Mouse (Mus musculus) forebrain, embryonic 11.5 days (tissue): Measurements from ENCODE around the gene Rab23. TPM values are rescaled to one million over a fixed set of nuclear protein-coding genes. Genes with fewer than 3 reads are reported as not detected.

ENCODE experiments used
- ATAC-seq: fragments of 200-750 bp; cut with Nextera tagmentation; replicated peaks from 2 replicates; pipeline ENCODE4 v1.8.0; 2017; ENCODE audit warnings: moderate TSS enrichment; ENCODE audit not compliant: low FRiP score
- DNase-seq: peaks from one replicate; pipeline ENCODE4 v3.0.0-alpha.2; 2017; ENCODE audit warnings: low spot score
- H3K27ac ChIP-seq: fragments of 300-500 bp; sonication (generic); 2 replicates; pipeline ENCODE4 v1.5.1; 2014; ENCODE audit warnings: low read depth, low read length
- H3K27me3 ChIP-seq: fragments of 300-500 bp; sonication (generic); 2 replicates; pipeline ENCODE4 v1.6.1; 2014; ENCODE audit warnings: mild to moderate bottlenecking, low read length, mixed read lengths; ENCODE audit not compliant: control insufficient read depth, insufficient read depth
- H3K36me3 ChIP-seq: fragments of 300-500 bp; sonication (generic); 2 replicates; pipeline ENCODE4 v1.6.1; 2014; ENCODE audit warnings: mild to moderate bottlenecking, low read length, moderate library complexity, mixed read lengths; ENCODE audit not compliant: control insufficient read depth, insufficient read depth
- H3K4me1 ChIP-seq: fragments of 300-500 bp; sonication (generic); replicated peaks from 2 replicates; pipeline ENCODE4 v1.6.1; 2014; ENCODE audit warnings: low read length, mixed read lengths; ENCODE audit not compliant: control insufficient read depth, insufficient read depth
- H3K4me2 ChIP-seq: fragments of 300-500 bp; sonication (generic); 2 replicates; pipeline ENCODE4 v1.6.1; 2014; ENCODE audit warnings: low read depth, mild to moderate bottlenecking, low read length, moderate library complexity, mixed read lengths; ENCODE audit not compliant: severe bottlenecking
- H3K4me3 ChIP-seq: fragments of 300-500 bp; sonication (generic); 2 replicates; pipeline ENCODE4 v1.5.1; 2014; ENCODE audit warnings: low read depth, low read length
- H3K9ac ChIP-seq: fragments of 300-500 bp; sonication (generic); 2 replicates; pipeline ENCODE4 v1.6.1; 2014; ENCODE audit warnings: low read length
- H3K9me3 ChIP-seq: fragments of 300-500 bp; sonication (generic); 2 replicates; pipeline ENCODE4 v1.6.1; 2016; ENCODE audit warnings: low read length, mixed read lengths; ENCODE audit not compliant: control insufficient read depth
- WGBS: fragments of 180-500 bp; shearing (Covaris S2); extraction: QIAGEN DNeasy Blood & Tissue Kit; methylation state at CpG from one replicate; pipeline ENCODE4 v1.1.7; 2014; 5-methylcytosine and 5-hydroxymethylcytosine counted together
- polyA plus RNA-seq: library from polyadenylated mRNA; unstranded; fragments of >200 nt; fragmentation: Nextera tagmentation; extraction: Ambion mirVana; gene quantifications from 2 replicates; pipeline ENCODE4 v1.2.1, GENCODE M21; 2014

The Rab23 gene
- polyA plus RNA-seq, 1 experiment from 2014 or later: 27.4 TPM

GRCm38 (mm10) chr1:33766520-33767508 is 47.1 kb downstream of the Rab23 start:
- H3K9me3 ChIP-seq: no peaks in the 10 kb centered on the region
- H3K9ac ChIP-seq: no peak overlapping the region
- no peak overlapping the region for H3K27ac ChIP-seq
- no peak overlapping the region for H3K4me2 ChIP-seq
- H3K4me3 ChIP-seq: no peak overlapping the region
- H3K4me1 ChIP-seq: 0 out of 2 replicates have a peak, but pooled peaks cover 3% of the 10 kb centered on the region
- no peaks in the 10 kb centered on the region for H3K27me3 ChIP-seq
- no peak for ATAC-seq
- whole genome bisulfite sequencing: 62% methylated on average over 16 of the region's 16 CpGs
- no peaks in the 10 kb centered on the region for H3K36me3 ChIP-seq
- no peak for DNase-seq

GRCm38 (mm10) chr1:33768091-33768787 is 48.6 kb downstream of the Rab23 start:
- Histone ChIP-seq H3K27me3 (no peaks in the 10 kb centered on the region), H3K4me2 (no peak overlapping the region), H3K4me3 (no peak overlapping the region), H3K27ac (no peak overlapping the region), H3K36me3 (no peaks in the 10 kb centered on the region), H3K4me1 (0 out of 2 replicates have a peak, but pooled peaks cover 3% of the 10 kb centered on the region), H3K9me3 (no peaks in the 10 kb centered on the region), H3K9ac (no peak overlapping the region)
- ATAC-seq: no peak
- 75% methylated on average over 1 of the region's 1 CpGs for WGBS
- DNase-seq: no peak

GRCm38 (mm10) chr1:33768827-33769226 is 49.1 kb downstream of the Rab23 start:
- no peaks in the 10 kb centered on the region for H3K9me3 ChIP-seq
- H3K4me2 ChIP-seq: no peak overlapping the region
- no peak overlapping the region for H3K27ac ChIP-seq
- no peak overlapping the region for H3K9ac ChIP-seq
- no peak overlapping the region for H3K4me3 ChIP-seq
- H3K4me1 ChIP-seq: 0 out of 2 replicates have a peak, but pooled peaks cover 3% of the 10 kb centered on the region
- no peaks in the 10 kb centered on the region for H3K36me3 ChIP-seq
- ATAC-seq (no peak), DNase-seq (no peak)
- no peaks in the 10 kb centered on the region for H3K27me3 ChIP-seq

- ATAC-seq (no peak), DNase-seq (no peak)
- Histone ChIP-seq H3K4me3 (no peak overlapping the region), H3K4me1 (0 out of 2 replicates have a peak, but pooled peaks cover 3% of the 10 kb centered on the region), H3K4me2 (no peak overlapping the region), H3K36me3 (peaks cover 2% of the 10 kb centered on the region; the same call in 1 of the 2 replicates), H3K9me3 (no peaks in the 10 kb centered on the region), H3K27me3 (no peaks in the 10 kb centered on the region), H3K9ac (no peak overlapping the region), H3K27ac (no peak overlapping the region)
- 96% methylated on average over 10 of the region's 10 CpGs for WGBS
Measured at GRCm38 (mm10) chr1:33771621-33772020, 51.9 kb downstream of the Rab23 start.

- DNase-seq (no peak), ATAC-seq (no peak)
- no peak overlapping the region for H3K4me2 ChIP-seq
- H3K4me3 ChIP-seq: no peak overlapping the region
- H3K9ac ChIP-seq: no peak overlapping the region
- peaks cover 2% of the 10 kb centered on the region; the same call in 1 of the 2 replicates for H3K36me3 ChIP-seq
- no peaks in the 10 kb centered on the region for H3K4me1 ChIP-seq
- 95% methylated on average over 9 of the region's 9 CpGs for WGBS
- no peaks in the 10 kb centered on the region for H3K27me3 ChIP-seq
- no peaks in the 10 kb centered on the region for H3K9me3 ChIP-seq
- no peak overlapping the region for H3K27ac ChIP-seq
Measured at GRCm38 (mm10) chr1:33772106-33772505, 52.4 kb downstream of the Rab23 start.

- DNase-seq (no peak), ATAC-seq (no peak)
- 93% methylated on average over 14 of the region's 14 CpGs for WGBS
- H3K9me3 ChIP-seq: no peaks in the 10 kb centered on the region
- H3K27ac ChIP-seq: no peak overlapping the region
- no peak overlapping the region for H3K9ac ChIP-seq
- H3K4me1 ChIP-seq: no peaks in the 10 kb centered on the region
- H3K4me2 ChIP-seq: no peak overlapping the region
- H3K36me3 ChIP-seq: peaks cover 2% of the 10 kb centered on the region; the same call in 1 of the 2 replicates
- H3K27me3 ChIP-seq: no peaks in the 10 kb centered on the region
- no peak overlapping the region for H3K4me3 ChIP-seq
Measured at GRCm38 (mm10) chr1:33776175-33776611, 56.5 kb downstream of the Rab23 start.

- H3K9me3 ChIP-seq: no peaks in the 10 kb centered on the region
- H3K4me1 ChIP-seq: no peaks in the 10 kb centered on the region
- no peak overlapping the region for H3K9ac ChIP-seq
- H3K4me2 ChIP-seq: no peak overlapping the region
- no peak for DNase-seq
- no peaks in the 10 kb centered on the region for H3K27me3 ChIP-seq
- ATAC-seq: no peak
- no peaks in the 10 kb centered on the region for H3K36me3 ChIP-seq
- no peak overlapping the region for H3K4me3 ChIP-seq
- 96% methylated on average over 5 of the region's 5 CpGs for WGBS
- no peak overlapping the region for H3K27ac ChIP-seq
Measured at GRCm38 (mm10) chr1:33784561-33784960, 64.9 kb downstream of the Rab23 start.

- no peaks in the 10 kb centered on the region for H3K36me3 ChIP-seq
- no peak overlapping the region for H3K4me2 ChIP-seq
- H3K4me3 ChIP-seq: no peak overlapping the region
- no peaks in the 10 kb centered on the region for H3K9me3 ChIP-seq
- H3K9ac ChIP-seq: no peak overlapping the region
- no peaks in the 10 kb centered on the region for H3K4me1 ChIP-seq
- H3K27ac ChIP-seq: no peak overlapping the region
- DNase-seq (no peak), ATAC-seq (no peak)
- WGBS: 91% methylated on average over 5 of the region's 5 CpGs
- H3K27me3 ChIP-seq: no peaks in the 10 kb centered on the region
Measured at GRCm38 (mm10) chr1:33788072-33788471, 68.4 kb downstream of the Rab23 start.
